Comparison of ENCODE assay signal across 18 mouse cellular contexts in the genomic region with DNA sequence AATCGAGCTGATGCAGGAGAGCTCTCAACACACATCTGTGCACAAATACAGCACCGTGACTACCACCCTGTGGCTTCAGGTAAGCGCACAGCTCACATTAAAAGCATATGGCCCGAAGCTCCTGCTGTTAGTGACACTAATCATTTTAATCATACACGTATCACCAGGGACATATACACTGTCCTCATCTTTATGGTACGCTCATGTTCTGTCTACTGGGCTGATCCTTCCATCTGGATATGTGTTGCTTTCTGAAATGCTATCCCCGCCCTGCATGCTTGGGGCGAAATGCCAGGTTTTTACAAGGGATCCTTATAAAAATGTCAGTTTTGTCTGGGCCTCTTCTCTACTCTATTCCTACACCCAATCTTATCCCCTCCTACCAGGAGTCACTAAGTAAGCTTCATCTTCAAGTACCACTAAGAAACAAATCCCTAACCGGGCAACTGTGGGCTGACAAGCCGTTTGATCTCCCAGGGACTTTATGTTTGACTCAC.
DNase-seq lines count a peak whose midpoint lies in the region; ATAC-seq and TF ChIP-seq lines count a peak whose summit lies in the region.
"Had no signal": no experiment of that assay in that cellular context is flagged by ENCODE, and none has a peak within 500 bp of the region (broad histone marks: within the 10 kb centered on the region; RNA-seq: fewer than 3 reads in every experiment).

No protein-coding gene starts in this region.

- peak; percentile 62 for ATAC-seq in frontal cortex, adult (ENCODE audit: low TSS enrichment)
- peak; percentile 32; the same call in 1 of the 2 replicates for ATAC-seq in limb, embryonic 13.5 days (ENCODE audit: low FRiP score, low read depth)
- ATAC-seq in limb, embryonic 14.5 days (ENCODE audit: low FRiP score, low read depth), result peak; percentile 54; the same call in 1 of the 2 replicates
- ATAC-seq: forebrain, embryonic 16.5 days; hindbrain, postnatal 0 days had no signal

- 46% methylated on average over 10 of the region's 10 CpGs for WGBS in limb, embryonic 13.5 days
- 85% methylated on average over 10 of the region's 10 CpGs for WGBS in limb, embryonic 10.5 days
- 40% methylated on average over 10 of the region's 10 CpGs for WGBS in limb, embryonic 14.5 days

- H3K27me3 ChIP-seq in limb, embryonic 13.5 days, result no peaks in the 10 kb centered on the region
- no peaks in the 10 kb centered on the region for H3K27me3 ChIP-seq in limb, embryonic 10.5 days (ENCODE audit: low read depth, poor library complexity, severe bottlenecking)
- H3K27me3 ChIP-seq in limb, embryonic 14.5 days (ENCODE audit: control insufficient read depth, insufficient read depth, low read length), result no peaks in the 10 kb centered on the region
- H3K27me3 ChIP-seq: forebrain, embryonic 12.5 days; heart, embryonic 12.5 days had no signal

- no peak overlapping the region for H3K4me3 ChIP-seq in limb, embryonic 13.5 days
- no peak overlapping the region for H3K4me3 ChIP-seq in limb, embryonic 10.5 days
- H3K4me3 ChIP-seq in limb, embryonic 14.5 days (replicated peaks; ENCODE audit: low read length), result no peak overlapping the region
- H3K4me3 ChIP-seq: forebrain, embryonic 12.5 days; gastrocnemius, adult 2 months; heart, embryonic 12.5 days had no signal

- peaks cover 17% of the 10 kb centered on the region for H3K4me1 ChIP-seq in limb, embryonic 13.5 days
- H3K4me1 ChIP-seq in limb, embryonic 10.5 days, result peaks cover 14% of the 10 kb centered on the region; the same call in 1 of the 2 replicates
- H3K4me1 ChIP-seq in limb, embryonic 14.5 days (ENCODE audit: control insufficient read depth, insufficient read depth, low read length), result peaks cover 12% of the 10 kb centered on the region; the same call in 1 of the 2 replicates

- no peak for TF ChIP-seq POLR2A in limb, embryonic 14.5 days (IDR thresholded peaks at IDR 0.05; ENCODE audit: borderline replicate concordance, extremely low read depth, insufficient read depth, insufficient read length)

- H3K36me3 ChIP-seq in limb, embryonic 13.5 days, result peaks cover 42% of the 10 kb centered on the region
- H3K36me3 ChIP-seq in limb, embryonic 10.5 days, result peaks cover 89% of the 10 kb centered on the region
- H3K36me3 ChIP-seq in limb, embryonic 14.5 days (ENCODE audit: control insufficient read depth, insufficient read depth, low read length), result peaks cover 26% of the 10 kb centered on the region

- H3K4me2 ChIP-seq in limb, embryonic 13.5 days (replicated peaks), result no peak overlapping the region
- no peak overlapping the region for H3K4me2 ChIP-seq in limb, embryonic 14.5 days (replicated peaks; ENCODE audit: low read depth, low read length, severe bottlenecking)
- H3K4me2 ChIP-seq: forebrain, embryonic 12.5 days; heart, embryonic 12.5 days had no signal

- DNase-seq in frontal cortex, postnatal 10 days (ENCODE audit: low spot score in 2 of 2), result no peak
- DNase-seq in limb, embryonic 10.5 days (ENCODE audit: low spot score), result no peak
- peak; percentile 66 for DNase-seq in NIH3T3 (ENCODE audit: low read depth)
- DNase-seq in limb, embryonic 14.5 days (ENCODE audit: low spot score), result peak; percentile 44
- no peak for DNase-seq in layer of hippocampus, adult 18-20 months (ENCODE audit: low spot score in 2 of 2)
- no peak for DNase-seq in heart, postnatal 4 days
- DNase-seq: adrenal gland, adult 8-10 months; cerebellum, adult 11 months; cerebellum, adult 8-10 months; cerebellum, postnatal 25 days; gastrocnemius, adult 2 months; gastrocnemius, postnatal 25 days had no signal

- no peaks in the 10 kb centered on the region for H3K9me3 ChIP-seq in limb, embryonic 13.5 days
- no peaks in the 10 kb centered on the region for H3K9me3 ChIP-seq in limb, embryonic 10.5 days (replicated peaks)
- H3K9me3 ChIP-seq in limb, embryonic 14.5 days (ENCODE audit: control insufficient read depth, low read length), result no peaks in the 10 kb centered on the region
- H3K9me3 ChIP-seq: forebrain, embryonic 12.5 days; heart, embryonic 12.5 days had no signal

- no peak overlapping the region for H3K9ac ChIP-seq in limb, embryonic 13.5 days
- H3K9ac ChIP-seq in limb, embryonic 14.5 days (ENCODE audit: low read depth, low read length, severe bottlenecking), result no peak overlapping the region
- H3K9ac ChIP-seq: forebrain, embryonic 12.5 days; heart, embryonic 12.5 days had no signal

- no peak overlapping the region for H3K27ac ChIP-seq in limb, embryonic 13.5 days
- H3K27ac ChIP-seq in limb, embryonic 10.5 days, result no peak overlapping the region
- H3K27ac ChIP-seq in limb, embryonic 14.5 days (replicated peaks; ENCODE audit: low read depth, low read length), result no peak overlapping the region
- H3K27ac ChIP-seq: forebrain, embryonic 12.5 days; gastrocnemius, adult 2 months; hindbrain, postnatal 0 days had no signal

Comparison
In these comparisons a context has a peak if more than half of its experiments do, and no peak if none do; other contexts are left out.
1. DNase-seq: peak in NIH3T3 (single experiment) and limb, embryonic 14.5 days (single experiment); none in frontal cortex, postnatal 10 days (0 of 2), limb, embryonic 10.5 days (single experiment), layer of hippocampus, adult 18-20 months (0 of 2) and heart, postnatal 4 days (single experiment).
2. Peak in every context shown above with its lines, with median percentiles within 50 percentile points of each other: ATAC-seq.